Mouse (Mus musculus) bone marrow, adult 2 months (tissue): ENCODE measurements at regions not wholly inside any gene's neighbourhood (a gene's known extent, or its start where the extent isn't known, plus 50 kb on each side); places are given as distances from the start of the nearest gene placed in this dataset.

Source experiments
- CTCF ChIP-seq: fragments of 200-500 bp; IDR thresholded peaks from 2 replicates; pipeline ENCODE4 v1.5.1; 2011; ENCODE audit warnings: low read length, control low read depth; ENCODE audit not compliant: control insufficient read depth, insufficient read depth
- POLR2A ChIP-seq: fragments of 200-500 bp; IDR thresholded peaks from 2 replicates; pipeline ENCODE4 v1.6.1; 2011; ENCODE audit warnings: low read depth, mild to moderate bottlenecking, control low read depth, low read length, borderline replicate concordance; ENCODE audit not compliant: control insufficient read depth

- TF ChIP-seq CTCF: no peak
- TF ChIP-seq POLR2A: no peak
Observed at GRCm38 (mm10) chr3:144264554-144264953, 59.5 kb upstream of the Lmo4 start.
